Mouse (Mus musculus): ENCODE data around the gene Prkd2. TPM values are rescaled to one million over a fixed set of nuclear protein-coding genes. Genes with fewer than 3 reads are reported as not detected.

The Prkd2 gene
- polyA plus RNA-seq, 1 experiment, result 363 TPM

DNA sequence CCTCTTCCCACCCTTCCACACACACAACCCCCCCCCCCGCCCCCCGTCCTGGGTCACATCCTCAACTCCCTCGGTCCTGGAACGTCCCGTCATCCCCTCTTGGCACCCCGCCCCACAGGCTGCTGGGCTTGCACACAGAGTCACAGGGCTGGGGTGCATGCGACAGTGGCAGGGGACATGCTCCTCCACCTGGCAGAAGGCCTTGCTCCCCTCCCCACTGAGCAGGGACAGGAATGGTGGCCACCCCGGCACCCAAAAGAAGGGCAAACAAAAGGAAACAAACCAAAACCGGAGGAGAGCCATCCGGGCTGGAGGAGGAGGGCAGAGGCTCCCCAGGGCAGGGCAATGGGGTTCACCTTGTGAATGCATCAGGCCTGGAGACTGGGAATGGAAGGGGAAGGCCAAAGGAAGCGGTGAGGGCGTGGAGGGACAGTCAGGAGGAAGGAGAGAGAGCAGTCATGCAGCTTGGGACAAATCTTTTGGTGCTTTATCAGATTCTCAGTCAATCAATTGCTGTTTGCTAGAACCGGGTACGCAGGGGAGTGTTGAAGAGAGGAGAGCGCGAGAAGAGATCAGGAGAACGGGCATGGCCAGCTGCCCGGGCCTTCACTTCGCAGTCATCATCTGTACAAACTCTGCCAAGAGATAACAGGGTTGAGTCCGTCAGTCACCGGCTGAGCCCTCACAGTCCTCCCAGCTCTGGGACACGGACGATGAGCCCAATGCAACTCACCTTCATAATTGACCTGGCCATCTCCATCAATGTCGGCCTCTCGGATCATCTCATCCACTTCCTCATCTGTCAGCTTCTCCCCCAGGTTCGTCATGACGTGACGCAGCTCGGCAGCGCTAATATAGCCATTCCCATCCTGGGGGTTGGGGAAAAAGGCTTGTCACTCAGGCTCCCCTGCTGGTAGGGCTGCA lies 73.9 kb downstream of the Prkd2 start:
- Histone ChIP-seq H3K36me3 (ENCODE audit: control insufficient read depth, insufficient read depth, low read length) (peaks cover 31% of the 10 kb centered on the region), H3K4me1 (replicated peaks; ENCODE audit: control insufficient read depth, insufficient read depth, low read length) (peaks cover under 1% of the 10 kb centered on the region), H3K27me3 (ENCODE audit: control insufficient read depth, insufficient read depth, low read length) (no peaks in the 10 kb centered on the region), H3K27ac (ENCODE audit: control insufficient read depth, insufficient read depth, low read length) (no peak overlapping the region), H3K4me3 (ENCODE audit: control insufficient read depth, insufficient read depth, low read length) (no peak overlapping the region)
- TF ChIP-seq POLR2A (IDR thresholded peaks at IDR 0.05; ENCODE audit: control insufficient read depth, extremely low read depth, insufficient read depth, low read length, poor library complexity), result no peak
- no peak for TF ChIP-seq CTCF (IDR thresholded peaks at IDR 0.05; ENCODE audit: borderline replicate concordance, control insufficient read depth, extremely low read depth, insufficient read depth, low read length, poor library complexity)
- 94% methylated on average over 30 of the region's 30 CpGs for WGBS
- no peak for DNase-seq

DNA sequence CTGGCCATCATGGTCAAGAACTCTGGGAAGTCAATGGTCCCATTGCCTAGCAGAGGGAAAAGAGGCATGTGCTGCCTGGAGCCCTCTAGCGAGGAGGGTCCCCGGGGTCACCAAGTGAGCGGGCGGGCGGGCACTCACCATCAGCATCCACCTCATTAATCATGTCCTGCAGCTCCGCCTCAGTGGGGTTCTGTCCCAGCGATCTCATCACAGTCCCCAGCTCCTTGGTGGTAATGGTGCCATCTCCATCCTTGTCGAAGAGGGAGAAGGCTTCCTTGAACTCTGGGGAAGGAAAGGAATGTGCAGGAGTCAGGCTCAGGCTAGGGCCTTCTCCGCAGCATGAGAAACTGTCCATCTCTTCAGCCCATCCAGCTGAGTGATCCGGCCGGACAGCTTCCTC lies 74.7 kb downstream of the Prkd2 start:
- peaks cover 31% of the 10 kb centered on the region for H3K36me3 ChIP-seq (ENCODE audit: control insufficient read depth, insufficient read depth, low read length)
- 94% methylated on average over 11 of the region's 11 CpGs for WGBS
- DNase-seq, result no peak
- TF ChIP-seq CTCF (IDR thresholded peaks at IDR 0.05; ENCODE audit: borderline replicate concordance, control insufficient read depth, extremely low read depth, insufficient read depth, low read length, poor library complexity) (no peak), POLR2A (IDR thresholded peaks at IDR 0.05; ENCODE audit: control insufficient read depth, extremely low read depth, insufficient read depth, low read length, poor library complexity) (no peak)
- H3K27ac ChIP-seq (ENCODE audit: control insufficient read depth, insufficient read depth, low read length), result no peak overlapping the region
- no peaks in the 10 kb centered on the region for H3K27me3 ChIP-seq (ENCODE audit: control insufficient read depth, insufficient read depth, low read length)
- peaks cover 9% of the 10 kb centered on the region for H3K4me1 ChIP-seq (replicated peaks; ENCODE audit: control insufficient read depth, insufficient read depth, low read length)
- no peak overlapping the region for H3K4me3 ChIP-seq (ENCODE audit: control insufficient read depth, insufficient read depth, low read length)

DNA sequence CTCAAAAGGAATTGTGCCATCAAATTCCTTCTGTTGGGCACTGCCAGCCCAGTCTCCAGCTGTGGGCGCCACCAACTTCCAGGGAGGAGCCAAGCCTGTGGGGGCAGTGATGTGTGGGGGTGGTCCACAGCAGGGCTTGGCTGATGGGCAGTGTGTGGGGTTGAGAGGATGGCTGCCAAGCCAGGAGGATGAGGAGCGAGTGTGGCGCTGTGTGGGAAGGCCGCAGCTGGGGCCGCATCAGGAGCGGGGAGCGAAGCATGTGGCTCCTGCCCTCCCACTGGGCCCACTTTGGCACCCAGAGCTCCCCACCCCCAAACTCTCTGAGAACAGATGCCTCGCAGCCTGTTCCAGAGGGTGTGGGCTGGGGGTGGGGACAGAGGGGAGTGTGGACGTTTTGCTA lies 75.3 kb downstream of the Prkd2 start:
- WGBS, result 94% methylated on average over 9 of the region's 9 CpGs

DNA sequence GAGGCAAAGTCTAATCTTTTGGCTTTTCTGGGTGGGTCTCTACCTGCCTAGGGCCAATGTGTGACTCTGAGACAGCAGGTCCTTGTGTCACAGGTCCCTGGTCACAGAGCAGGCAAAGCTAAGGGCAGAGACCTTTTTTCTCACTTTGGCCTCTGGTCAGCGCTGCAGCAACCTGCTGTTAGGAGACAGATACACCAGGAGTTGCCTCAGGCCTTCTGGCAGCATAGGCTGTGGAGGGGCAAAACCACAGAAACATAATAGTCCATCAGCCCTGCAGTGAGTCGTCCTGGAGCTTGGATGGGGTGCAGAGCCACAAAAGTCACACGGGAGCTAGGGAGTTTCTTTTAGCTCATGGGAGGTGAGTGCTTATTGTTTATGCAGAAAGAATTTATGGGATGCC lies 76.0 kb downstream of the Prkd2 start:
- H3K36me3 ChIP-seq (ENCODE audit: control insufficient read depth, insufficient read depth, low read length), result peaks cover 31% of the 10 kb centered on the region
- no peak for DNase-seq
- peaks cover 16% of the 10 kb centered on the region for H3K4me1 ChIP-seq (replicated peaks; ENCODE audit: control insufficient read depth, insufficient read depth, low read length)
- no peak overlapping the region for H3K4me3 ChIP-seq (ENCODE audit: control insufficient read depth, insufficient read depth, low read length)
- H3K27ac ChIP-seq (ENCODE audit: control insufficient read depth, insufficient read depth, low read length), result no peak overlapping the region
- H3K27me3 ChIP-seq (ENCODE audit: control insufficient read depth, insufficient read depth, low read length), result no peaks in the 10 kb centered on the region
- TF ChIP-seq POLR2A (IDR thresholded peaks at IDR 0.05; ENCODE audit: control insufficient read depth, extremely low read depth, insufficient read depth, low read length, poor library complexity) (no peak), CTCF (IDR thresholded peaks at IDR 0.05; ENCODE audit: borderline replicate concordance, control insufficient read depth, extremely low read depth, insufficient read depth, low read length, poor library complexity) (no peak)
- WGBS, result 93% methylated on average over 3 of the region's 3 CpGs

More for the DNA sequence above, 75.3 kb downstream of the Prkd2 start:
- no peak for DNase-seq
- Histone ChIP-seq H3K4me3 (ENCODE audit: control insufficient read depth, insufficient read depth, low read length) (no peak overlapping the region), H3K4me1 (replicated peaks; ENCODE audit: control insufficient read depth, insufficient read depth, low read length) (peaks cover 15% of the 10 kb centered on the region), H3K27ac (ENCODE audit: control insufficient read depth, insufficient read depth, low read length) (no peak overlapping the region), H3K27me3 (ENCODE audit: control insufficient read depth, insufficient read depth, low read length) (no peaks in the 10 kb centered on the region), H3K36me3 (ENCODE audit: control insufficient read depth, insufficient read depth, low read length) (peaks cover 31% of the 10 kb centered on the region)
- TF ChIP-seq POLR2A (IDR thresholded peaks at IDR 0.05; ENCODE audit: control insufficient read depth, extremely low read depth, insufficient read depth, low read length, poor library complexity), result no peak
- no peak for TF ChIP-seq CTCF (IDR thresholded peaks at IDR 0.05; ENCODE audit: borderline replicate concordance, control insufficient read depth, extremely low read depth, insufficient read depth, low read length, poor library complexity)

DNA sequence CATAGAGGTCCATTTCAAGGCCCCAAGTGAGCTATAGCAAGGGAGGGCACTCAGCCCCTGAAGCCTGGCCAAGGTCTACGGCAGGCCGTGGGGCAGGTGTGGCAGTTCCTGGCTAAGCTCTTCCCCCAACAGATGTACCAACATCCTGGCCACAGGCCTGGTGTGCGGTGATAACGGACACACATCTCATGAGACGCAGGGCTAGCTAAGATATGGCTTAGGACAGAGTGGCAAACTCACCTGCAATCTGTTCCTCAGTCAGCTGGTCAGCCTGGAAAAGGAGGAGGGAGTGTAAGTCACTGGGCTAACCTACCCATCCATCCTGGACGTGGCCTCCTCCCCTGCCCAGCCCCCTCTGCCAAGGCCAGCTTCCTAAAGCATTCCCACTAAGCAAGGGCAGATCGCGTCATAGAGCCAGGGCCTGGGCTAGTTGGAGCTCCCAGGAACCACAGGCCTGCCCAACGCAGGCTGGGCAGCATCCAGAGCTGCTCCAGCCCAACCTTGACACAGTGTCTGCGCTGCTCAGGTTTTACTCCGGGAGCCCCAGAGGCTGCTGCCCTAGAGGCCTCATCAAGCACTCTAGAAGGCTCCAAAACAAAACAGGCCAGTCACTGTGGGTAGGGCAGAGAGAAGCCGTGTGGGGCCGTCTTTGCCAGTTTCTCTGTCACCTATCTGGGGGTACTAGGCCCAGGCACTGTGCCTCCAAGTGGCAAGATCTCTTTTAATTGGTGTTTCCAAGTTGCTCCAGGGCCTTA lies 76.9 kb downstream of the Prkd2 start:
- no peak for TF ChIP-seq CTCF (IDR thresholded peaks at IDR 0.05; ENCODE audit: borderline replicate concordance, control insufficient read depth, extremely low read depth, insufficient read depth, low read length, poor library complexity)
- Histone ChIP-seq H3K4me1 (replicated peaks; ENCODE audit: control insufficient read depth, insufficient read depth, low read length) (peaks cover 18% of the 10 kb centered on the region), H3K27ac (ENCODE audit: control insufficient read depth, insufficient read depth, low read length) (no peak overlapping the region)

More for the DNA sequence above, 76.9 kb downstream of the Prkd2 start:
- no peaks in the 10 kb centered on the region for H3K27me3 ChIP-seq (ENCODE audit: control insufficient read depth, insufficient read depth, low read length)
- H3K4me3 ChIP-seq (ENCODE audit: control insufficient read depth, insufficient read depth, low read length), result no peak overlapping the region
- WGBS, result 75% methylated on average over 13 of the region's 13 CpGs
- peaks cover 31% of the 10 kb centered on the region for H3K36me3 ChIP-seq (ENCODE audit: control insufficient read depth, insufficient read depth, low read length)
- no peak for DNase-seq

Other genes starting within 250 kb of the Prkd2 start
- gene Arhgap35, start 227.9 kb upstream of the Prkd2 start, polyA plus RNA-seq (2012; rRNA removed), result 13.4 and 14.4 TPM in 2 replicates
- gene Ceacam15, start 167.2 kb upstream of the Prkd2 start, polyA plus RNA-seq (2012; rRNA removed), result 0.75 and 0.84 TPM in 2 replicates
- gene Ceacam9, start 121.0 kb upstream of the Prkd2 start, polyA plus RNA-seq (2012; rRNA removed), result 0.07 TPM in 1 of 2 replicates, not detected in the other
- gene Ap2s1, start 104.5 kb upstream of the Prkd2 start, polyA plus RNA-seq (2012; rRNA removed), result 418 and 426 TPM in 2 replicates
- gene Slc1a5, start 61.6 kb upstream of the Prkd2 start, polyA plus RNA-seq (2012; rRNA removed), result 254 and 310 TPM in 2 replicates
- 307 and 318 TPM in 2 replicates for gene Strn4, start 27.0 kb upstream of the Prkd2 start, polyA plus RNA-seq (2012; rRNA removed)
- 48.7 and 51.5 TPM in 2 replicates for gene Fkrp, start 26.2 kb upstream of the Prkd2 start, polyA plus RNA-seq (2012; rRNA removed)
- gene Dact3, start 32.4 kb downstream of the Prkd2 start, polyA plus RNA-seq (2012; rRNA removed), result 3.8 and 4.4 TPM in 2 replicates
- 0.62 and 1.7 TPM in 2 replicates for gene Gng8, start 48.9 kb downstream of the Prkd2 start, polyA plus RNA-seq (2012; rRNA removed)
- gene Ptgir, start 63.6 kb downstream of the Prkd2 start, polyA plus RNA-seq (2012; rRNA removed), result 11.3 and 11.4 TPM in 2 replicates
- gene Calm3, start 81.2 kb downstream of the Prkd2 start, polyA plus RNA-seq (2012; rRNA removed), result 398 and 475 TPM in 2 replicates
- 2.2 and 3.0 TPM in 2 replicates for gene Pnmal2, start 101.8 kb downstream of the Prkd2 start, polyA plus RNA-seq (2012; rRNA removed)
- not detected in 2 replicates for gene Pnmal1, start 116.8 kb downstream of the Prkd2 start, polyA plus RNA-seq (2012; rRNA removed)
- gene Gm42372, start 140.2 kb downstream of the Prkd2 start, polyA plus RNA-seq (2012; rRNA removed), result 2.3 TPM in 2 replicates
- 1.5 and 2.0 TPM in 2 replicates for gene Ccdc8, start 149.8 kb downstream of the Prkd2 start, polyA plus RNA-seq (2012; rRNA removed)
- gene Ppp5c, start 185.0 kb downstream of the Prkd2 start, polyA plus RNA-seq (2012; rRNA removed), result 359 and 363 TPM in 2 replicates
- gene Hif3a, start 219.5 kb downstream of the Prkd2 start, polyA plus RNA-seq (2012; rRNA removed), result 2.8 and 8.9 TPM in 2 replicates
- not detected in 2 replicates for gene Psg16, start 231.1 kb downstream of the Prkd2 start, polyA plus RNA-seq (2012; rRNA removed)